Mouse (Mus musculus): ENCODE measurements around the gene Cyld. TPM values are rescaled to one million over a fixed set of nuclear protein-coding genes. Genes with fewer than 3 reads are reported as not detected.
"Not testable (repeated sequence)": the region's sequence is repeated elsewhere in the genome, so short reads cannot be mapped to it uniquely, and the experiment has no call there.

Cyld gene
- polyA plus RNA-seq, 1 experiment from 2014 or later, result 13.4 TPM

DNA sequence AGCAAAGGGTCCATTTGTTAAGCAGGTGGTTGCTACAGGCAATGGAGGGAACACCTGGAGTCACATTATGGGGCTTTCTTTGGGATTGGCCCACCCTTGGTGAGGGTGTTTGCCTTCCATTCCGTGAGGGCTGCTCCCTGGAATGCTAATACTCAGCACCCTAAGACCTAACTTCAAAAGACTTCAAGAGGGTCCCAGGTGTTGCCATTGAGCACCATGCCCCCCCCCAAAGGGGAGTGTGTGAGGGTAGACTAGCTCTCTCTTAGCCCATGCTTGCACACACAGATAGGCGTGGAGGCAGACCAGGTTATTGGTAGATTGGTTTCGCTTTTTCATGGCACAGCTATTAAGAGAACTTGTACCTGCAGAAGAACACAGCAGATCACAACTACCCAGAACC is 83.3 kb downstream of the Cyld start:
- H3K27me3 ChIP-seq (ENCODE audit: low read depth, poor library complexity, severe bottlenecking), result peaks cover 42% of the 10 kb centered on the region; the same call in 1 of the 2 replicates
- no peak overlapping the region for H3K4me3 ChIP-seq
- 75% methylated on average over 3 of the region's 3 CpGs for WGBS
- H3K27ac ChIP-seq, result no peak overlapping the region
- H3K9me3 ChIP-seq (replicated peaks), result no peaks in the 10 kb centered on the region
- 0 out of 2 replicates have a peak, but pooled peaks cover 5% of the 10 kb centered on the region for H3K4me1 ChIP-seq
- no peak for DNase-seq (ENCODE audit: low spot score)
- no peaks in the 10 kb centered on the region for H3K36me3 ChIP-seq

DNA sequence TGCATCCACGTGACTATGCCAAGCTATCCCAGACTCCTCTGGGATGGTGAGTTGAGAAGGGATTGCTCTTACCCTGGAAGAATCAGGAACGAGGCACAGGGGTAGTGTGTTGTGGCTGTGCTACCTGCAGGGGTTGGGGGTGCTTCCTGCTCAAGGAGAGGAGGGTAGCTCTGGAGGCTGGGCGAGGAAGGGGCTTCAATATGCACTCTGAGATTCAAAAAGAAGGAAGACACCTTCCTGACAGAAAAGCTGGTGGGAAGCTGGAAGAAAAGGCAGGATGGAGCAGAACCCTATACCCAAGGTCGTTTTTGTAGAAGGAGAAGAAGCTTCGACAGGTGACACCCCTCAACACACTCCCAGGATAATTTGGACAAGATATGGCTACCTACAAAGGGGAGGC is 84.5 kb downstream of the Cyld start:
- 82% methylated on average over 5 of the region's 5 CpGs for WGBS
- Histone ChIP-seq H3K27me3 (ENCODE audit: low read depth, poor library complexity, severe bottlenecking) (peaks cover 37% of the 10 kb centered on the region; the same call in 1 of the 2 replicates), H3K36me3 (no peaks in the 10 kb centered on the region), H3K9me3 (replicated peaks) (no peaks in the 10 kb centered on the region), H3K4me3 (no peak overlapping the region), H3K4me1 (0 out of 2 replicates have a peak, but pooled peaks cover 5% of the 10 kb centered on the region), H3K27ac (no peak overlapping the region)
- no peak for DNase-seq (ENCODE audit: low spot score)

DNA sequence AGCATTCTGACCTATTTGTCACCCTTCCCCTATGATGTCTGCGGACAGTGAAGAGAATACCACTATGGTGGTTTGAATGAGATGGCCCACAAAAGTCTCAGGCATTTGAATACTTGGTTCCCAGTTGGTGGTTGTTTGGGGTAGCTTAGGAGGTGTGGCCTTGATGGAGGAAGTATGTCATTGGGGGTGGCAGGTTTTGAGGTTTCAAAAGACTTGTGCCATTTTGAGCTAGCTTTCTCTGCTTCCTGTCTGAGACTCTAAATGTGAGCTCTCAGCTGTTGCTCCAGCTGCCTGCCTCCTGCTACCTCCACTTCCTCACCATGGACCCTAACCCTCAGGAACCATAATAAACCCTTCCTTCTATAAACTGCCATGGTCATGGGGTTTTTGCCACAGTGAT is 86.9 kb downstream of the Cyld start:
- DNase-seq (ENCODE audit: low spot score), result no peak
- Histone ChIP-seq H3K27ac (no peak overlapping the region), H3K36me3 (no peaks in the 10 kb centered on the region), H3K4me3 (no peak overlapping the region), H3K4me1 (0 out of 2 replicates have a peak, but pooled peaks cover 5% of the 10 kb centered on the region), H3K9me3 (replicated peaks) (no peaks in the 10 kb centered on the region), H3K27me3 (ENCODE audit: low read depth, poor library complexity, severe bottlenecking) (peaks cover 29% of the 10 kb centered on the region; the same call in 1 of the 2 replicates)
- WGBS, result 82% methylated on average over 1 of the region's 1 CpGs

DNA sequence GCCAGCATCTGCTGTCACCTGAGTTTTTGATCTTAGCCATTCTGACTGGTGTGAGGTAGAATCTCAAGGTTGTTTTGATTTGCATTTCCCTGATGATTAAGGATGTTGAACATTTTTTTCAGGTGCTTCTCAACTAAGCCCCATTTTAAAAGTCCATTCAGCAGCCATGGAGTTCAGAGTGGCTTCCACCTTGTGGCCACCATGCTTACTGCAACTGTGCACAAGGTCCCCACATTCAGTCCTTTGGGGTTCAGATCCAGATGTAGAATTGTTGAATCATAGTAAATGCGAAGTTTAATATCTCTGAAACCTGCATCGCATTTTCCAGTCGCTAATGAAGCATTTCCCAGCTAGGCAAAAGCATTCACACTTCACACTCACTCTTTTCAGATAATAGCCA is 91.5 kb downstream of the Cyld start:
- H3K4me1 ChIP-seq; DNase-seq (ENCODE audit: low spot score); H3K36me3 ChIP-seq; H3K4me3 ChIP-seq; H3K9me3 ChIP-seq (replicated peaks); H3K27ac ChIP-seq; H3K27me3 ChIP-seq (ENCODE audit: low read depth, poor library complexity, severe bottlenecking): not testable (repeated sequence)
- 77% methylated on average over 3 of the region's 3 CpGs for WGBS

DNA sequence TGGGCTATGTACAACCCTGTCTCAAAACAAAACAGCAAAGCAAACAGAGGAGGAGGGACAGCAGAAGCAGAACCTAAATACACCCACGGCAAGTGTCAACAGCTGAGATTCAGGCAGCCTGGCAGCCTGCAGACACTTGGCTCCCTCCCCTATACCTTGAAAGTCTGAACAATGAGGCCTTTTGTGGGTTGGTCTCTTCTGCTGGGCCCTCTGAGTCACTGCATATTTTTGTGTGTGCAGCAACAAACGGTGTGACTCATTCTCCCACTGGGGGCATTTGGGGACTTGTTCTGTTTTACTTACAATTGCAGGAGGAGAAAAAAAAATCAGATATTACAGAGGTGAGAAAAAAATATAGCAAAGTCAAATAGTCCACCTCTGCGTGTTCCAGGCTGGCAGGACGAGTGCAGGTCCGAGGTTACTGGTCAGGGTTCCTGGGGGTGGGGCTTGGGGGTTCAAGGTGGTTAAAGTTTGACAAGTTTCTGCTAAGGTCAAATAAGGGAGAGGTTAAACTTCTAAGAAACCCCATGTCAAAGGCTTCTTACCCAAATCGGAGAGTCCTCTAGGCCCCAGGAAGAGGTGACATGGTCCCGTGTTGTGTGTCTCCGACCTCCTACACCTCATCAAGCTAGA is 96.0 kb downstream of the Cyld start:
- no peak for DNase-seq (ENCODE audit: low spot score)
- Histone ChIP-seq H3K27ac (no peak overlapping the region), H3K27me3 (ENCODE audit: low read depth, poor library complexity, severe bottlenecking) (no peaks in the 10 kb centered on the region), H3K9me3 (replicated peaks) (no peaks in the 10 kb centered on the region), H3K4me1 (no peaks in the 10 kb centered on the region; the same call in 1 of the 2 replicates), H3K4me3 (no peak overlapping the region), H3K36me3 (no peaks in the 10 kb centered on the region)
- 87% methylated on average over 8 of the region's 8 CpGs for WGBS

DNA sequence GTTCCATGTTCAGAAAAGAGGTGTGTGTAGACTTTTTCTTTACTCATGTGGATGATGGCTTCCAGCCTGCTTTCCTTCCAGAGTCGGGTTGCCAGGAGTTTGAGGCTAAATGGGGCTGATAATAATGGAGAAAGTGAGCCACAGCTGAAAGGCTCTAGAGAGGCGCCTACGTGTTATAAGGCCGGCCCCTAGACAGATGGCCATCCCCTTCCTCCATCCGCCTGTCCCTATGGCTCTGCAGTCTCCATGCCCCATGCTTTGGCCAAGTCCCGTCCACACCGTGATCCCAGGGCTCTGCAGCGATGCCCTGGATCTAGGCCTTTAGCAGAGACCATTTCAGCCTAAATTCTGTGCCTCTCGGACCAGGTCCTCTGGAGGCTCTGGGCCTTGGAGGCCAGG is 96.5 kb downstream of the Cyld start:
- WGBS, result 85% methylated on average over 9 of the region's 9 CpGs
- no peaks in the 10 kb centered on the region; the same call in 1 of the 2 replicates for H3K4me1 ChIP-seq
- H3K9me3 ChIP-seq (replicated peaks), result no peaks in the 10 kb centered on the region
- H3K27me3 ChIP-seq (ENCODE audit: low read depth, poor library complexity, severe bottlenecking), result no peaks in the 10 kb centered on the region
- H3K27ac ChIP-seq, result no peak overlapping the region
- H3K4me3 ChIP-seq, result no peak overlapping the region
- H3K36me3 ChIP-seq, result no peaks in the 10 kb centered on the region
- DNase-seq (ENCODE audit: low spot score), result no peak

DNA sequence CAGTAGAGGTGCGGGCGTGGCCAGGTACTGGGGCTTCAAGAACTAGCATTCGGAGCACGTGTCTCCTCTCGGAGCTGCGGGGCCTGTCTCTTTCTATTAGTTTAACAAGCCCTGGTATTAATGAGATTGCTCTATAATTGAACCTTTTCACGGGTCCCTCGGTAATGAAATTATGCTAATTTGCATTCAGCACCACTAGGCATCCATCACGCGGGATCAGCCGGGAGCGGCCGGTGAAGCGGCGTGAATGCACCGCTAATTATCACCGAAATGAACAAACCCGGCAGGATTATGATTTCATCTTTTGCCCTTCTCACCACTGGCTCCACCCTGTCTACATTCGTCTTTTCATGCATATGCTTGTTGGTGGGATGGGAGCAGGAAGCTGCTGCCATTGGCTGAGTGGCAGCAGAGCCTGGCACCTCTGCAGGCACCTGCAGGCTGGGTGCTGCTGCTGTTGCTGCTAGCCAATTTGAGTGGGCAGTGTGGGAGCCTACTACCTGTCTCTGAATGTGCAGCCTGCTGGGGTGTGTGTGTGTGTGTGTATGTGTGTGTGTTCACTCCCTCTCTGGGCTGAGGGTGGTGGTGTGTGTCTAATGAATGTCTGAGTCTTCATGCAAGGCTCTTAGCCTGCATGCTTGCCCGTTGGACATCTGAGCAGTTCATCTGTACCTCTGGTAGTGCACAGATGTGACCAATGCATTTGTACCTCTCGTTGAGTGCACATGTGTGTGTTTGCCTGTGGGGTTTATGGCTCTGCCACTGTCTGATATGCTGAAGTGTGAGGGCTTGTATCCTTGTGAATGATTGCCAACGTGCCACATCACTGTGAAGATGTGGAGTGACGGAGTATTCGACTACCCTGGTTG is 97.2 kb downstream of the Cyld start:
- no peak for DNase-seq (ENCODE audit: low spot score)
- WGBS, result 89% methylated on average over 24 of the region's 24 CpGs

DNA sequence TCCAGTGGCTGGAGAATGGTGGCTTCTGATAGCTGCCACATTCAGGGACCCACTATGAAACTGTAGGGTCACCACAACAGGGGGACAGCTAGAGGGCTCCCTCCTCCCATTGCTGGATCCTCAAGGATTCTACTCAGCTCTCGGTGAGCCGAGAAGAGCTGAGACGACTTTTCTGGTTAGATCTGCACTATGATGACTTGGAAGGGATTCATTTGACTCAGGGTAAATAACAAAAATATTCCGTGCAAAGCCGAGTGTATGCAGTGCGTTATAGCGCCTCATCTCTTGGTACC is 97.7 kb downstream of the Cyld start:
- DNase-seq (ENCODE audit: low spot score), result no peak
- no peaks in the 10 kb centered on the region for H3K9me3 ChIP-seq (replicated peaks)
- H3K4me1 ChIP-seq, result no peaks in the 10 kb centered on the region; the same call in 1 of the 2 replicates
- no peak overlapping the region for H3K27ac ChIP-seq
- H3K4me3 ChIP-seq, result no peak overlapping the region
- H3K36me3 ChIP-seq, result no peaks in the 10 kb centered on the region
- no peaks in the 10 kb centered on the region for H3K27me3 ChIP-seq (ENCODE audit: low read depth, poor library complexity, severe bottlenecking)
- WGBS, result 81% methylated on average over 7 of the region's 7 CpGs

More for the DNA sequence above, 97.2 kb downstream of the Cyld start:
- H3K4me3 ChIP-seq, result no peak overlapping the region
- no peaks in the 10 kb centered on the region for H3K36me3 ChIP-seq
- H3K27me3 ChIP-seq (ENCODE audit: low read depth, poor library complexity, severe bottlenecking), result no peaks in the 10 kb centered on the region
- no peaks in the 10 kb centered on the region; the same call in 1 of the 2 replicates for H3K4me1 ChIP-seq
- no peak overlapping the region for H3K27ac ChIP-seq
- H3K9me3 ChIP-seq (replicated peaks), result no peaks in the 10 kb centered on the region

DNA sequence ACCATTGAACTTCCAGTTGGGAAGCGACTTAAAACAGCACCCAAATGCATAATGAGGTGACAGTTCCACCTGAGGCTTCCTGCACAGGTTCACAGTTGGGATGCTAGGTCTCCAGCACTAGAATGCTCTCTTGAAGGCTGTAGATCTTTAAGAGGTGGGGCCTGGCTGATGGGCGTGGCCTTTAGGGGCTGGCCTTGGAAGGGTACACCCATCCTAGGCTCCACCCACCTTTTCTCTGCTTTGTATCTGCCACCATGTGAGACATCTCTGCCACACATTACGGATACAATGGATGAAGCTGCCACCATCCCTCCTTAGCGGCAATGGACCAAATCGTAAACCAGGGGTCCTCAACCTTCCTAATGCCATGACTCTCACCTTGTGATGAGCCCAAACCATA is 99.1 kb downstream of the Cyld start:
- WGBS, result 89% methylated on average over 5 of the region's 5 CpGs
- no peak overlapping the region for H3K4me3 ChIP-seq
- H3K27ac ChIP-seq, result no peak overlapping the region
- DNase-seq (ENCODE audit: low spot score), result no peak
- no peaks in the 10 kb centered on the region for H3K27me3 ChIP-seq (ENCODE audit: low read depth, poor library complexity, severe bottlenecking)
- H3K4me1 ChIP-seq, result no peaks in the 10 kb centered on the region; the same call in 1 of the 2 replicates
- H3K9me3 ChIP-seq (replicated peaks), result no peaks in the 10 kb centered on the region
- H3K36me3 ChIP-seq, result no peaks in the 10 kb centered on the region

DNA sequence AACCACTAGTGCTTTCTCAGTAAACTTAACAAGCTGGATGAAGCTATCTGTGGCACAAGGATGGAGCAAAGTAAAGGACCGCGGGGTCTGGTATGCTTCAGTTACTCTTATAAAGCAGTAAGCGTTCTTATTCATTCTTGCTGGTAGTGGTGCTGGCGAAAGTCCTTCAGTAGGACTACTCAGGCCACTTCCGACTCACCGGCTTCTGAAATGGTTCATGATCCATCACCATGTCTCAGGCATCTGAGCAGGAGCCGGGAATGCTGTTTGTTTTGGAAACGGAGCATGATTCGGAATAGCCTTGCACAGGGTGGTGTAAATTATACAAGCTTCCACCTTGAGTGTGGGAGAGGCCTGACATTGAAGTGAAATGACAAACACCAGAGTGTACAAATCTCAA is 99.8 kb downstream of the Cyld start:
- 92% methylated on average over 9 of the region's 9 CpGs for WGBS
- Histone ChIP-seq H3K4me1 (no peaks in the 10 kb centered on the region; the same call in 1 of the 2 replicates), H3K27ac (no peak overlapping the region), H3K9me3 (replicated peaks) (no peaks in the 10 kb centered on the region), H3K4me3 (no peak overlapping the region), H3K27me3 (ENCODE audit: low read depth, poor library complexity, severe bottlenecking) (no peaks in the 10 kb centered on the region), H3K36me3 (no peaks in the 10 kb centered on the region)
- no peak for DNase-seq (ENCODE audit: low spot score)

Other genes starting within 250 kb of the Cyld start
- gene Nkd1, start 175.7 kb upstream of the Cyld start, polyA plus RNA-seq (2016; fragmentation: Nextera tagmentation; extraction: Ambion mirVana), result 55.4 and 60.7 TPM in 2 replicates
- 0.31 and 0.63 TPM in 2 replicates for gene Snx20, start 60.9 kb upstream of the Cyld start, polyA plus RNA-seq (2016; fragmentation: Nextera tagmentation; extraction: Ambion mirVana)
- 0.10 and 0.18 TPM in 2 replicates for gene Nod2, start 49.7 kb upstream of the Cyld start, polyA plus RNA-seq (2016; fragmentation: Nextera tagmentation; extraction: Ambion mirVana)